Mouse (Mus musculus): Measurements from ENCODE around the gene Slamf9. TPM values are rescaled to one million over a fixed set of nuclear protein-coding genes. Genes with fewer than 3 reads are reported as not detected.

The Slamf9 gene
- total RNA-seq, 2 experiments from 2014 or later = 0.22 TPM; not detected in 1

- no peak for DNase-seq
- no peak for TF ChIP-seq CTCF (IDR thresholded peaks at IDR 0.05)
- H3K27ac ChIP-seq = no peak overlapping the region
- intact Hi-C loops (cut with DNase I) = no loop called here
- no peak overlapping the region for H3K4me3 ChIP-seq
These were observed 6.8 kb upstream of the Slamf9 start for GRCm38 (mm10) chr1:172468301-172468877.

- Histone ChIP-seq H3K27ac (no peak overlapping the region), H3K4me3 (no peak overlapping the region)
- intact Hi-C loops (cut with DNase I) = no loop called here
- no peak for DNase-seq
- no peak for TF ChIP-seq CTCF (IDR thresholded peaks at IDR 0.05)
These were observed 5.8 kb upstream of the Slamf9 start for GRCm38 (mm10) chr1:172469373-172469772.

- no peak overlapping the region for H3K4me3 ChIP-seq
- DNase-seq = no peak
- no peak for TF ChIP-seq CTCF (IDR thresholded peaks at IDR 0.05)
- intact Hi-C loops (cut with DNase I) = no loop called here
- H3K27ac ChIP-seq = no peak overlapping the region
These were observed 5.2 kb upstream of the Slamf9 start for GRCm38 (mm10) chr1:172469810-172470448.

GRCm38 (mm10) chr1:172472909-172473308 is 2.2 kb upstream of the Slamf9 start:
- no peak for DNase-seq
- Histone ChIP-seq H3K4me3 (no peak overlapping the region), H3K27ac (no peak overlapping the region)
- intact Hi-C loops (cut with DNase I) = no loop called here
- no peak for TF ChIP-seq CTCF (IDR thresholded peaks at IDR 0.05)

- no peak overlapping the region for H3K27ac ChIP-seq
- H3K4me3 ChIP-seq = no peak overlapping the region
- no peak for DNase-seq
- intact Hi-C loops (cut with DNase I) = no loop called here
- TF ChIP-seq CTCF (IDR thresholded peaks at IDR 0.05) = no peak
These were observed 962 bp upstream of the Slamf9 start for GRCm38 (mm10) chr1:172474196-172474595.

- H3K27ac ChIP-seq = no peak overlapping the region
- TF ChIP-seq CTCF (IDR thresholded peaks at IDR 0.05) = no peak
- no peak for DNase-seq
- no peak overlapping the region for H3K4me3 ChIP-seq
- intact Hi-C loops (cut with DNase I) = no loop called here
These were observed 2.9 kb downstream of the Slamf9 start for GRCm38 (mm10) chr1:172478020-172478419.

DNA sequence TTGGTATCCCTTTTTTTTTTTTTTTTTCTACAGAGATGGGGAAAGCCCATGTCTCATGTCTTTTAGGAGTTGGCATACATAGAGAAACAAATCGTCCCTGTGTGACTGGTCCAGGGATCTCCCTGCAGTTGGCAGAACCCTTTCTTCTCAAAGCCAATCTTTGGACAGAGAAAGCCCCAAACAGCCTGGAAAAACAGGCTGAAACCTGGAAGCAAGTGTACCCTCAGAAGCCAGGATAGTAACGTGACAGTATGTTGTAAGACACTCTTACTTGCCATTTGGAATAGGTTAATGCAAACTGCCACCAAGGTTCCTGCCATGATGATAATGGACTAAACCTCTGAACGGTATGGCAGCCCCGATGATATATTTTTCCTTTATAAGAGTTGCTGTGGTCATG is 5.2 kb downstream of the Slamf9 start:
- H3K27ac ChIP-seq = no peak overlapping the region
- H3K4me3 ChIP-seq = no peak overlapping the region
- TF ChIP-seq CTCF (IDR thresholded peaks at IDR 0.05) = no peak
- intact Hi-C loops (cut with DNase I) = no loop called here
- DNase-seq = no peak

GRCm38 (mm10) chr1:172481111-172481510 is 6.0 kb downstream of the Slamf9 start:
- no peak for TF ChIP-seq CTCF (IDR thresholded peaks at IDR 0.05)
- H3K27ac ChIP-seq = no peak overlapping the region
- DNase-seq = no peak
- intact Hi-C loops (cut with DNase I) = no loop called here
- no peak overlapping the region; the same call in 1 of the 2 replicates for H3K4me3 ChIP-seq

- intact Hi-C loops (cut with DNase I) = no loop called here
- peak; percentile 86 for DNase-seq
- H3K27ac ChIP-seq = peak within 1 kb of the TSS; percentile 53
- TF ChIP-seq CTCF (IDR thresholded peaks at IDR 0.05) = peak; percentile 64
- peak within 1 kb of the TSS; percentile 74 for H3K4me3 ChIP-seq
These were observed 6.6 kb downstream of the Slamf9 start, which contains the start of gene Igsf9 for GRCm38 (mm10) chr1:172481540-172482280. Igsf9 (plus strand) TSS chr1:172481788.

DNA sequence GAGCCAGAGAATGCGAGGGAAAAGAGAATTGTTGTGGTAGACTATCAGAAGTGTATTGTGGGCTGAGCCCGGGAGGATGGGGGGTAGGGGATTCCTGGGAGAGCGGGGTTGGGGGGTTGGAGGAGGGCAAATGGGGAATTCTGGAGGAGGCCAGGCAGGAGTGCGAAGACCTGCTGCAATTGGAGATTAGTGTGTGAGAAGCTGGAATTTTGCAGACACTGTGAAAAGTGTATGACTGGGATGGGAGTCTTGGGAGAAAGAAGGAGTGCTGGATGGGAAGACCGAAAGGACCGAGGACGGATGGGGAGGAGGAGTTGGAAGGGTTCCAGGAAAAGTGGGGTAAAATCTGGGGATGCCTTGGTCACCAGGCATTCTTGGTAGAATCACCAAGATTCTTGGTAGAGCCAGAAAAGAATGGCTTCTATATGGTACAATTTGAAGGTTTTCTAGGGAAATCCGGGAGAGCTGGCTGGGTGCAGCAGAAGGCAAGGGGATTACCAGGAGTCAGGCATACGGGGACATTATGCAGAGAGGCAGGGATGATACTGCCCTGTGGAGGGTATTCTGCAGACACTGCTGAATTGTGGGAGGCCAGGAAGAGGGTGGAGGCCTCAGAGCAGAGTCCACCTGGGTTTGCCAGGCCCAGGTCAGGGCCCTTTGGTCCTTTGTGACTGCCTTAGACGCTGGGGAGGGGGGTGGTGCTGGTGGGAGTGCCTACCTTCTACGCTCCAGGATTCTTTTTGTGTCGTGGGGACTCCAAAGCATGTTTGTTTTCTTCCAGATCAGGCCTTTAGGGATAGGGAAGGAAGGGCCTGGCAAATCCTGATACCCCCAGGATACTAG is 7.6 kb downstream of the Slamf9 start:
- DNase-seq = no peak
- TF ChIP-seq CTCF (IDR thresholded peaks at IDR 0.05) = no peak
- intact Hi-C loops (cut with DNase I) = no loop called here
- H3K27ac ChIP-seq = no peak overlapping the region
- peak overlapping the region; percentile 74 for H3K4me3 ChIP-seq

DNA sequence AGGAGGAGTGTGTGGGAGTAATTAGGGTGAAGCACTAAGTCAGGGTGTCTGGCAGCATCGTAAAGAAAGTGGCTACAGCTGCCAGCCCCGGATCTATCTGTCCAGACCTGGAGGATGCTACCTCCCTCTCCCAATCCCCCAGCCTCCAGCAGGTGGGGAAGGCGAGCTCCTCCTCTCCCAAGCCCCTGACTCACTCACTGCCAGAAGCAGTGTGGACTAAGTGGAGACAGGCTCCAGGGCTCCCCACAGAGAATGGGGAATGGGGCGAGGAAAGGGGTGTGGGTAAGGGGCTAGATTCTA is 8.2 kb downstream of the Slamf9 start:
- no peak for TF ChIP-seq CTCF (IDR thresholded peaks at IDR 0.05)
- intact Hi-C loops (cut with DNase I) = no loop called here
- Histone ChIP-seq H3K4me3 (no peak overlapping the region), H3K27ac (no peak overlapping the region)
- no peak for DNase-seq

DNA sequence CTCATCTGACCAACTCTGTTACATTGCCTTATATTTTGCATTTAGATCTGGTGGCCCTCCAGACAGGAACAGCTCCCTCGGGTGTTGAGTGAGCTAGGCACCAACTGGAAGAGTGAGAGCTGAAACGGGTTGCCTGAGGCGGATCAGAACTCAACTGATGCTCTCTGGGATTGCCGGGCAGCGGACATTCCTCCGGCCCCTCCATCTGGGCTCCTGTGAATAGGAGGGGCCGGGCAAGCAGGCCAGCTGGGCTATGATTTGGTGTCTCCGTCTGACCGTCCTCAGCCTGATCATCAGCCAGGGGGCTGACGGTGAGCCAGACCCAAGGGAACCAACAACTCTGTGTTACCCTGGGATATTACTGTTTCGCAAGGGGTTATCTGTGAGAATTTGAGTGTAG is 9.1 kb downstream of the Slamf9 start:
- no peak for DNase-seq
- no peak overlapping the region for H3K27ac ChIP-seq
- TF ChIP-seq CTCF (IDR thresholded peaks at IDR 0.05) = no peak
- intact Hi-C loops (cut with DNase I) = no loop called here
- no peak overlapping the region for H3K4me3 ChIP-seq

DNA sequence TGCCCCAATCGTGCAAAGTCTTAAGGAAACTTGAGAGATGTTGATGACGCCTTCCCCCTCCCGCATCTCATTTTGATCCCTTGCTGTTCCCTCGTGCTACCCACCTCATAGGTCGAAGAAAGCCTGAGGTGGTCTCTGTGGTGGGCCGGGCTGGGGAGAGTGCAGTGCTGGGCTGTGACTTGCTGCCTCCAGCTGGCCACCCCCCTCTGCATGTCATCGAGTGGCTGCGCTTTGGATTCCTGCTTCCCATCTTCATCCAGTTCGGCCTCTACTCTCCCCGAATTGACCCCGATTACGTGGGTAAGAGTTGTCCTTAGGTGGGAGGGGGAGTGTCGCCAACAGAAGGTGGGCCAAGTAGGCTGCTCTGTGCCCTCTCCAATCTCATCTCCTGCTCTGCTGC is 9.5 kb downstream of the Slamf9 start:
- no peak overlapping the region for H3K4me3 ChIP-seq
- no peak for DNase-seq
- TF ChIP-seq CTCF (IDR thresholded peaks at IDR 0.05) = no peak
- intact Hi-C loops (cut with DNase I) = no loop called here
- no peak overlapping the region for H3K27ac ChIP-seq
